Mouse (Mus musculus) liver, postnatal 0 days (tissue): ENCODE measurements at regions not wholly inside any gene's neighbourhood (a gene's known extent, or its start where the extent isn't known, plus 50 kb on each side); places are given as distances from the start of the nearest gene placed in this dataset.

Source experiments
- CTCF ChIP-seq: sonication (generic); IDR thresholded peaks from 2 replicates; pipeline ENCODE4 v1.5.1; 2016; ENCODE audit warnings: antibody characterized with exemption, low read depth
- EP300 ChIP-seq: IDR thresholded peaks from 2 replicates; pipeline ENCODE4 v1.6.1; 2016; ENCODE audit warnings: antibody characterized with exemption, low read depth, mild to moderate bottlenecking

DNA sequence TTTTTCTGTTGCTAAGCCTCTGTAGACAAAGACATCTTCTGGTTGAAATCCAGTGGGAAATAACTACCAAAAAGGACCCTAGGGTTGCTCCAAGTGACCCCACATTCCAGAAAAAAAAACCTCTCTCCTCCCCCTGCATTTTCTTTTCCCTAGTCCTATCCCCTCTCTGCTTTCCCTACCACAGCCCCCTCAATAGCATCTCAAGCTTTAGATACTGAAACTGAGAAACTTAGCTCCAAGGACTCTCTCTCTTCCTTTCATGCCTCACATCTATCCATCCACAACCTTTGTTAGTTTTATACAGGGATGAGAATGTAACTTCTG is 207.5 kb upstream of the Ercc4 start:
- no peak for TF ChIP-seq CTCF
- no peak for TF ChIP-seq EP300
